Mouse (Mus musculus): ENCODE data around the gene Ugdh. TPM values are rescaled to one million over a fixed set of nuclear protein-coding genes. Genes with fewer than 3 reads are reported as not detected.

Gene Ugdh
- polyA plus RNA-seq (2014; fragmentation: Illumina TruSeq; extraction: RNeasy Lipid Tissue Mini Kit (QIAGEN cat#74804); ENCODE audit: low read depth, low replicate concordance), result 7.9 TPM

DNA sequence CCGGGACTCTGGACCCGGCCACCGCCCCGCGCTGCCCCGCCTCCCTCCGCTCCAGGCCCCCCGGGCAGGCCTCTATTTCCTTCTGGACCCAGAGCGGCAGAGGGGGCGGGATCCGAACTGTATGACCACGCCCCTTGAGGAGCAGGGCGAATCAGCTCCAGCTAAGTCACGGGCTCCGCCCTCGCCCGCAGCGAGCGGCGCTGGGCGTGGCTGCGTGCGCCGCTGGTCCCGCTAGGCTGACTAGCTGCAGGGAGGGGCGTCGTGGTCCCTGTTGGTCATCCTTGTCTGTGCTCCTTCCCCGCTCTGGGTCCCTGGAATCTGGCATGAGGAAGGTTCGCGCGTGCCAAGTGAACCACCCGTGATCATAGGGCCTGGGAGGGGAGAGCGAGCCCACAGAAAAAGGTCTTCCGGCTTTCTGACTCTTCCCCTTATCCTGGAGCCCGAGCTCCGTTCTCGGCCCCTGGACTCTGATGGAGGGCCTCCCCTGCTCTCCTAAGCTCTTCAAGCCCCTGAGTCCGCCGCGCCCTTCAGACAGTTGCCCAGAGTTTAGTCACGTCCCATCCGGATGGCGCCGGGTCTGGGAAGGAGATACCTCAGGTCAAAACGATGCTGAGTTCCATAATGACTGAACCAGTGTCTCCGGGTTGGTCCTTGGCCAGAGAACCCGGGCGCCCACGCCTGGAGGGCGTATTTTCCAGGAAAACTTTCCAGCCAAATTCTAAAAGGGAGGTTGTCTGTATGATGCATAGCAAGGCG lies at the start of gene Ugdh:
TSS of gene Ugdh (minus strand) at position 144 of the 756 bp plus-strand sequence.

DNA sequence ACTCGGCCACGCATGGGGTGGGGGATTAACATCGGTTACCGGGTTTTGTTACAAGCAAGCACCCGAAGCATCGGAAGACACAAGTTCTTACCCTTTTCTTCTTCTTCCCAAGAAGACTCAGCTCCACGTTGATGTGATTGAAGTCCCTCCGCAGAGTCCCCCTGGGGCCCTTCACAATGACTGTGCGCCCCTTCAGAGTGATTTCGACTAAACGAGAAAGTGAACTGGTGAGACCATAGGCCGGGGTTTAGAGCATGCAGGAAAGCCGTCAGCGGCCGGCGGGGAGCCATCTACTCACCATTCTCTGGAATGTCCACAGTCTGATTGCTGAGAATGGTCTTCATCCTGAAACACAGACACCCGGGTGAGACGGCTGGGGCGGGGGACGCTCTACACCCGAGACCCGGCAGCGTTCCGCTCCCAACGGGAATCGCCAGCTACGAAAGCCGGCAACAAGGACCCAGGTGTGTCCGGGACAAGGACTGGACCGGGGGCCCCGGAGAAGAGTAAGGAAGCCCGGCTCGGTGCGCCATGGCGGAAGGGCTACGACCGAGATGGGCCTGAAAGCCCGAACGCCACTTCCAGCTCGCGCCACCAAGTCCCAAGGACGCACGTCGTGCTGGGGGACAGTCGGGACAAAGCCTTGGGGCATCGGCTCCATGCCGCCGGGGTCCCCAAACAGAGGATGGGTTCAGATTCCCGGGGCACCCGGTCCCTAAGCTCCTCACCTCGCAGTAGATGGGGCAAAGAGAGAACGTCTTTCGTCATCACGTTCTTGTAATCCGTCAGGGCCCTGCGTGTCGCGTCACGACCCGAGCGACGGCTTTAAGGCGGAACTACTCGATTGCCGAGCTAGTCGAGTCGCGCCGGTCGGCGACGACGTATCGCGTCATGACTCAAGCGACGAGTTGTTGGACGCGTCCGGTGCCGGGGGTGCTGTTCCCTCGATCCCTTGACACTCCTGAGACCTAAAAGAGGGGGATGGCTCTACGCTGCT lies 44.8 kb downstream of the Ugdh start, which contains the start of the genes Rpl9 and Lias:
TSS of gene Rpl9 (minus strand) at position 797 of the 997 bp plus-strand sequence.
TSS of gene Lias (plus strand) at position 850 of the 997 bp plus-strand sequence.

Other genes with a start within 250 kb of the Ugdh start
- gene Wdr19, start 236.3 kb downstream of the Ugdh start, polyA plus RNA-seq (2014; fragmentation: Illumina TruSeq; extraction: RNeasy Lipid Tissue Mini Kit (QIAGEN cat#74804); ENCODE audit: low read depth, low replicate concordance), result 49.3 TPM
- gene Rfc1, start 100.3 kb downstream of the Ugdh start, polyA plus RNA-seq (2014; fragmentation: Illumina TruSeq; extraction: RNeasy Lipid Tissue Mini Kit (QIAGEN cat#74804); ENCODE audit: low read depth, low replicate concordance), result 85.2 TPM
- 0.90 TPM for gene Klb, start 87.6 kb downstream of the Ugdh start, polyA plus RNA-seq (2014; fragmentation: Illumina TruSeq; extraction: RNeasy Lipid Tissue Mini Kit (QIAGEN cat#74804); ENCODE audit: low read depth, low replicate concordance)
- 182 TPM for gene Rpl9, start 44.5 kb downstream of the Ugdh start, polyA plus RNA-seq (2014; fragmentation: Illumina TruSeq; extraction: RNeasy Lipid Tissue Mini Kit (QIAGEN cat#74804); ENCODE audit: low read depth, low replicate concordance)
- gene Lias, start 44.5 kb downstream of the Ugdh start, polyA plus RNA-seq (2014; fragmentation: Illumina TruSeq; extraction: RNeasy Lipid Tissue Mini Kit (QIAGEN cat#74804); ENCODE audit: low read depth, low replicate concordance), result 113 TPM
- not detected for gene Gm43552, start 56.9 kb upstream of the Ugdh start, polyA plus RNA-seq (2014; fragmentation: Illumina TruSeq; extraction: RNeasy Lipid Tissue Mini Kit (QIAGEN cat#74804); ENCODE audit: low read depth, low replicate concordance)
- 123 TPM for gene Smim14, start 101.2 kb upstream of the Ugdh start, polyA plus RNA-seq (2014; fragmentation: Illumina TruSeq; extraction: RNeasy Lipid Tissue Mini Kit (QIAGEN cat#74804); ENCODE audit: low read depth, low replicate concordance)
- gene Ube2k, start 101.3 kb upstream of the Ugdh start, polyA plus RNA-seq (2014; fragmentation: Illumina TruSeq; extraction: RNeasy Lipid Tissue Mini Kit (QIAGEN cat#74804); ENCODE audit: low read depth, low replicate concordance), result 349 TPM

Data from testis, adult 10 weeks (tissue).